Mouse (Mus musculus) CH12.LX (cell line): ENCODE measurements around the gene Cenpj. TPM values are rescaled to one million over a fixed set of nuclear protein-coding genes. Genes with fewer than 3 reads are reported as not detected.

ENCODE experiments used
- DNase-seq: peaks from one replicate; pipeline ENCODE4 v3.0.0-alpha.2; 2013; ENCODE audit errors: extremely low read depth
- H3K27ac ChIP-seq: 2 replicates; pipeline ENCODE4 v1.5.1; 2012; ENCODE audit warnings: low read depth, mild to moderate bottlenecking, control low read depth, moderate library complexity; ENCODE audit not compliant: insufficient read depth
- H3K27me3 ChIP-seq: replicated peaks from 2 replicates; pipeline ENCODE3; 2012; ENCODE audit warnings: inconsistent platforms
- H3K36me3 ChIP-seq, 2 experiments: replicated peaks in 1 of 2; 2 replicates each; pipeline versions ENCODE3 to v1.6.1; 2012; ENCODE audit warnings: inconsistent platforms in 1 of 2, low read length in 1 of 2, mild to moderate bottlenecking in 1 of 2, mixed read lengths in 1 of 2, moderate library complexity in 1 of 2; ENCODE audit not compliant: control insufficient read depth in 1 of 2, insufficient read depth in 1 of 2
- H3K4me1 ChIP-seq, 2 experiments: 2 replicates each; pipeline ENCODE4 v1.6.1; 2012; ENCODE audit warnings: inconsistent platforms in 1 of 2, moderate library complexity in 1 of 2; ENCODE audit not compliant: insufficient read depth in 2 of 2, control insufficient read depth in 1 of 2
- H3K4me2 ChIP-seq: 2 replicates; pipeline ENCODE4 v1.6.1; 2012; ENCODE audit warnings: low read depth, mild to moderate bottlenecking, control low read depth; ENCODE audit not compliant: poor library complexity, insufficient read depth, severe bottlenecking
- H3K4me3 ChIP-seq, 3 experiments: fragments of 150-350 bp in 1 of 3; sonication (generic) in 1 of 3; replicated peaks in 1 of 3; 2 replicates each; pipeline versions ENCODE3 to v1.5.1; 2011 to 2012; ENCODE audit warnings: low read depth in 2 of 3, low read length in 2 of 3, mild to moderate bottlenecking in 2 of 3, moderate library complexity in 2 of 3, control low read depth in 1 of 3, improper control_type of control experiment in 1 of 3, inconsistent platforms in 1 of 3, mixed read lengths in 1 of 3; ENCODE audit not compliant: poor library complexity in 1 of 3
- H3K79me2 ChIP-seq: replicated peaks from 2 replicates; pipeline ENCODE4 v1.6.1; 2012; ENCODE audit warnings: mild to moderate bottlenecking, moderate library complexity; ENCODE audit not compliant: control insufficient read depth, poor library complexity, insufficient read depth, severe bottlenecking; ENCODE audit errors: extremely low read depth
- H3K9ac ChIP-seq: 2 replicates; pipeline ENCODE4 v1.6.1; 2012; ENCODE audit warnings: low read depth, mild to moderate bottlenecking, control low read depth, moderate library complexity; ENCODE audit not compliant: insufficient read depth
- H3K9me3 ChIP-seq: replicated peaks from 2 replicates; pipeline ENCODE3; 2012; ENCODE audit warnings: low read length, inconsistent platforms, mixed read lengths
- CHD1 ChIP-seq: IDR thresholded peaks from 2 replicates; pipeline ENCODE4 v1.6.1; 2012; ENCODE audit warnings: low read depth, low read length, improper control_type of control experiment, inconsistent platforms
- CTCF ChIP-seq, 2 experiments: IDR thresholded peaks in 1 of 2; conservative IDR thresholded peaks in 1 of 2; 2 replicates each; pipeline ENCODE4 v1.5.1; 2011 to 2012; ENCODE audit warnings: low read depth in 2 of 2, low read length in 2 of 2, improper control_type of control experiment in 1 of 2, inconsistent platforms in 1 of 2, mild to moderate bottlenecking in 1 of 2, moderate library complexity in 1 of 2
- E2F4 ChIP-seq: IDR thresholded peaks from 2 replicates; pipeline ENCODE4 v1.6.1; 2011; ENCODE audit warnings: low read depth, low read length, improper control_type of control experiment; ENCODE audit not compliant: insufficient replicate concordance
- EP300 ChIP-seq: IDR thresholded peaks from 2 replicates; pipeline ENCODE4 v1.6.1; 2011; ENCODE audit warnings: low read length, improper control_type of control experiment
- ETS1 ChIP-seq: conservative IDR thresholded peaks from 2 replicates; pipeline ENCODE4 v1.6.1; 2012; ENCODE audit warnings: low read depth, mild to moderate bottlenecking, inconsistent platforms, low read length, improper control_type of control experiment, moderate library complexity
- IRF4 ChIP-seq: IDR thresholded peaks from 2 replicates; pipeline ENCODE4 v1.6.1; 2014; ENCODE audit warnings: low read depth, mild to moderate bottlenecking, inconsistent platforms, low read length, improper control_type of control experiment
- JUN ChIP-seq: IDR thresholded peaks from 2 replicates; pipeline ENCODE4 v1.6.1; 2011; ENCODE audit warnings: low read depth, mild to moderate bottlenecking, low read length, improper control_type of control experiment, moderate library complexity; ENCODE audit not compliant: insufficient read depth
- JUND ChIP-seq: conservative IDR thresholded peaks from 2 replicates; pipeline ENCODE4 v1.6.1; 2011; ENCODE audit warnings: low read depth, low read length, improper control_type of control experiment
- MAFK ChIP-seq: IDR thresholded peaks from 2 replicates; pipeline ENCODE4 v1.6.1; 2011; ENCODE audit warnings: low read length, improper control_type of control experiment; ENCODE audit not compliant: insufficient replicate concordance
- MAX ChIP-seq: IDR thresholded peaks from 2 replicates; pipeline ENCODE4 v1.6.1; 2011; ENCODE audit warnings: low read length, improper control_type of control experiment
- POLR2AphosphoS2 ChIP-seq: IDR thresholded peaks from 2 replicates; pipeline ENCODE4 v1.6.1; 2011; ENCODE audit warnings: low read depth, low read length, improper control_type of control experiment
- RAD21 ChIP-seq: IDR thresholded peaks from 2 replicates; pipeline ENCODE4 v1.6.1; 2011; ENCODE audit warnings: low read depth, mild to moderate bottlenecking, low read length, improper control_type of control experiment, moderate library complexity
- RCOR1 ChIP-seq: conservative IDR thresholded peaks from 2 replicates; pipeline ENCODE4 v1.6.1; 2012; ENCODE audit warnings: low read depth, mild to moderate bottlenecking, inconsistent platforms, low read length, improper control_type of control experiment
- SIN3A ChIP-seq: IDR thresholded peaks from 2 replicates; pipeline ENCODE4 v1.6.1; 2012; ENCODE audit warnings: low read length, improper control_type of control experiment, inconsistent platforms
- SMC3 ChIP-seq: IDR thresholded peaks from 2 replicates; pipeline ENCODE4 v1.6.1; 2011; ENCODE audit warnings: low read depth, low read length, improper control_type of control experiment
- TBP ChIP-seq: conservative IDR thresholded peaks from 2 replicates; pipeline ENCODE4 v1.6.1; 2011; ENCODE audit warnings: low read depth, low read length, improper control_type of control experiment
- UBTF ChIP-seq: IDR thresholded peaks from 2 replicates; pipeline ENCODE4 v1.6.1; 2012; ENCODE audit warnings: low read depth, mild to moderate bottlenecking, inconsistent platforms, low read length, improper control_type of control experiment, moderate library complexity
- USF1 ChIP-seq: IDR thresholded peaks from 2 replicates; pipeline ENCODE4 v1.6.1; 2014; ENCODE audit warnings: low read depth, mild to moderate bottlenecking, inconsistent platforms, low read length, improper control_type of control experiment
- USF2 ChIP-seq: conservative IDR thresholded peaks from 2 replicates; pipeline ENCODE4 v1.6.1; 2011; ENCODE audit warnings: low read depth, low read length, improper control_type of control experiment
- ZC3H11A ChIP-seq: IDR thresholded peaks from 2 replicates; pipeline ENCODE4 v1.6.1; 2012; ENCODE audit warnings: low read depth, mild to moderate bottlenecking, inconsistent platforms, low read length, improper control_type of control experiment
- ZMIZ1 ChIP-seq: IDR thresholded peaks from 2 replicates; pipeline ENCODE4 v1.6.1; 2012; ENCODE audit warnings: low read depth, mild to moderate bottlenecking, inconsistent platforms, low read length, improper control_type of control experiment
- dilution Hi-C: fragments of 300-500 bp; cut with MboI; formaldehyde crosslinking; loops from 2 replicates; pipeline ENCODE4 v1.14.3; 2020; ENCODE audit warnings: low sequenced_read_pairs; ENCODE audit not compliant: extremely low pct_unique_long_range_greater_than_20kb, extremely low pct_ligation_motif_present
- in situ Hi-C: fragments of 300-500 bp; cut with MboI; formaldehyde crosslinking; loops from 3 replicates; pipeline ENCODE4 v1.14.3; 2019; ENCODE audit warnings: low sequenced_read_pairs, low pct_ligation_motif_present, low pct_unique_long_range_greater_than_20kb, mixed read lengths
- polyA plus RNA-seq: library from polyadenylated mRNA; unstranded; fragments of >175 nt; gene quantifications from 2 replicates; pipeline ENCODE4 v1.2.1, GENCODE M21; 2012; ENCODE audit warnings: low read depth; ENCODE audit not compliant: insufficient read length
- total RNA-seq, 2 experiments: library from RNA; depleted of rRNA; stranded (reverse); fragments of 300-350 nt in 1 of 2; fragments of >200 nt in 1 of 2; gene quantifications; 2 replicates each; pipeline ENCODE4 v1.2.3; 2012 to 2014

Gene Cenpj
- total and polyA plus RNA-seq, 3 experiments: 3.1 to 12.3 (median 7.8) TPM

- Histone ChIP-seq H3K27ac (no peak overlapping the region), H3K4me2 (no peak overlapping the region), H3K4me3 (no peak overlapping the region), H3K9me3 (no peaks in the 10 kb centered on the region), H3K79me2 (no peaks in the 10 kb centered on the region), H3K27me3 (no peaks in the 10 kb centered on the region), H3K36me3 (peaks cover 54 to 83% of the 10 kb centered on the region in 2 experiments), H3K4me1 (no peaks in the 10 kb centered on the region; a peak in 1 of 4 replicates), H3K9ac (no peak overlapping the region)
- dilution Hi-C loops: no loop called here
- in situ Hi-C loops: no loop called here
- no peak for DNase-seq
- no peak for TF ChIP-seq CTCF (conservative IDR thresholded peaks at IDR 0.05 in 1 of 2, IDR thresholded peaks at IDR 0.05 in 1 of 2; ENCODE audit: low read depth in 2 of 2, low read length in 2 of 2)
- TF ChIP-seq ZC3H11A: no peak
- no peak for TF ChIP-seq SMC3
- no peak for TF ChIP-seq RCOR1
- no peak for TF ChIP-seq MAX
- TF ChIP-seq USF1: no peak
- TF ChIP-seq TBP: no peak
- no peak for TF ChIP-seq POLR2AphosphoS2
- TF ChIP-seq CHD1: no peak
- no peak for TF ChIP-seq SIN3A
- TF ChIP-seq MAFK: no peak
- no peak for TF ChIP-seq RAD21
- TF ChIP-seq IRF4: no peak
- TF ChIP-seq JUND: no peak
- no peak for TF ChIP-seq JUN
- TF ChIP-seq, all 38 proteins: peak for 0
These were observed 29.2 kb upstream of the Cenpj start for GRCm38 (mm10) chr14:56604438-56604837.

GRCm38 (mm10) chr14:56602069-56602468, 26.8 kb upstream of the Cenpj start:
- no peak overlapping the region for H3K9ac ChIP-seq
- H3K4me1 ChIP-seq: no peaks in the 10 kb centered on the region; a peak in 1 of 4 replicates
- in situ Hi-C loops (no loop called here), dilution Hi-C loops (no loop called here)
- DNase-seq: no peak
- H3K36me3 ChIP-seq: peaks cover 52 to 84% of the 10 kb centered on the region in 2 experiments
- H3K9me3 ChIP-seq: no peaks in the 10 kb centered on the region
- no peaks in the 10 kb centered on the region for H3K27me3 ChIP-seq
- TF ChIP-seq ETS1: no peak
- TF ChIP-seq SMC3: no peak
- TF ChIP-seq CHD1: no peak
- no peak for TF ChIP-seq E2F4
- no peak for TF ChIP-seq RCOR1
- TF ChIP-seq USF2: no peak
- TF ChIP-seq EP300: no peak
- no peak for TF ChIP-seq ZMIZ1
- TF ChIP-seq UBTF: no peak
- H3K4me3 ChIP-seq: no peak overlapping the region
- no peak overlapping the region for H3K27ac ChIP-seq
- no peak overlapping the region for H3K4me2 ChIP-seq
- no peaks in the 10 kb centered on the region for H3K79me2 ChIP-seq
